Mouse (Mus musculus): ENCODE results near the gene Exosc8.

Exosc8 gene

GRCm38 (mm10) chr3:54681310-54682204, 53.6 kb downstream of the Exosc8 start:
- DNase-seq (ENCODE audit: low spot score in 2 of 2): no peak
